Mouse (Mus musculus): ENCODE results near the gene Efl1. TPM values are rescaled to one million over a fixed set of nuclear protein-coding genes. Genes with fewer than 3 reads are reported as not detected.
"Not testable (repeated sequence)": the region's sequence is repeated elsewhere in the genome, so short reads cannot be mapped to it uniquely, and the experiment has no call there.

The Efl1 gene
- polyA plus RNA-seq, 1 experiment from 2014 or later: 21.1 TPM

DNA sequence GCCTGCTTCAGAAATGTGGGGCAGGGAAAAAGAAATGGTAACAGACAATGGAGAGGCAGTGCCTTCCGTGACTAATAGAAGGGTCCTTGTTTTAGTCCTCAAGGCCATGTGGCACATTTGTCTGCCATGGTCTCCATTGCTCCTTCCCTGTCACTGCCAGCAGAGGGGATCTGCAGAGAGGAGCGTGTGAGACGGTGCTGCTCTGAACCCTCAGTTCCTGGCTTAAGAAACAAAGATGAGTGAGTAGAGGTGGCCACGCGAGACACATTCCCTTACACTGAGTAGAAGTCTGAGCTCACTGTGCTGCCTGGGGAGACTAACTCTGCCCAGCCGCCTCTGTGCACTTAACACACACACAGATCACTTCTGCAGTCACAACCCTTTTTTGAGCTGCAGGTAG, 121.8 kb downstream of the Efl1 start:
- Histone ChIP-seq H3K4me3 (ENCODE audit: low read length) (no peak overlapping the region), H3K4me2 (ENCODE audit: low read depth, low read length) (no peak overlapping the region), H3K27ac (ENCODE audit: low read length) (no peak overlapping the region), H3K9me3 (ENCODE audit: control insufficient read depth, low read length) (no peaks in the 10 kb centered on the region; the same call in 1 of the 2 replicates), H3K4me1 (replicated peaks; ENCODE audit: control insufficient read depth, insufficient read depth, low read length) (peaks cover 7% of the 10 kb centered on the region), H3K36me3 (ENCODE audit: control insufficient read depth, insufficient read depth, low read length) (no peaks in the 10 kb centered on the region), H3K9ac (ENCODE audit: low read length) (no peak overlapping the region), H3K27me3 (ENCODE audit: control insufficient read depth, insufficient read depth, low read depth, low read length) (no peaks in the 10 kb centered on the region)
- WGBS: 60% methylated on average over 6 of the region's 6 CpGs
- ATAC-seq (ENCODE audit: low read depth): no peak

DNA sequence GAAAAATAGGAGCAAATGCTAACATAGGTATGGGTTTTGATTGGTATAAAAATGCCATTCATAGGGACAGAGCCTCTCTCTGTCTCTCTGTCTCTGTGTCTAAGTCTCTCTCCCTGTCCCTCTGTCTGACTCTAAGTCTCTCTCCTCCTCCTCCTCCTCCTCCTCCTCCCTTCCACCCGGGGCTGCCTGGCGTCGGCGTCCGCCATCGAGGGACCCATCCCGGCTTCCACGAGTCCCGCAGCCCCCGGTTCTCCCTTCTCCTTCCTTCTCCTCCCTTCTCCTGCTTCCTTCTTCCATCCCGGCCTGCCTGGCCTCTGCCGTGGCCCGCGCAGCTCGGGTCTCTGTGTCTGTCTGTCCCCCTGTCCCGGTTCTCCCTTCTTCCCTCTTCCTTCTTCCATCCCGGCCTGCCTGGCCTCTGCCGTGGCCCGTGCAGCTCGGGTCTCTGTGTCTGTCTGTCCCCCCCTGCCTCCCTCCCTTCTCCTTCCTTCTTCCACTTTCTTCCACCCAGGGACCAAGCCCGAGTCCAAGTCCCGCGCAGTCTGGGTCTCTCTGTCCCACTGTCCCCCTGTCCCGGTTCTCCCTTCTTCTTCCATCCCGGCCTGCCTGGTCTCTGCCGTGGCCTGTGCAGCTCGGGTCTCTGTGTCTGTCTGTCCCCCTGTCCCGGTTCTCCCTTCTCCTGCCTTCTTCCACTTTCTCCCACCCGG, 122.7 kb downstream of the Efl1 start:
- not testable (repeated sequence) for H3K4me1 ChIP-seq (replicated peaks; ENCODE audit: control insufficient read depth, insufficient read depth, low read length); H3K27me3 ChIP-seq (ENCODE audit: control insufficient read depth, insufficient read depth, low read depth, low read length); H3K36me3 ChIP-seq (ENCODE audit: control insufficient read depth, insufficient read depth, low read length); H3K9ac ChIP-seq (ENCODE audit: low read length); H3K27ac ChIP-seq (ENCODE audit: low read length); H3K4me2 ChIP-seq (ENCODE audit: low read depth, low read length); H3K9me3 ChIP-seq (ENCODE audit: control insufficient read depth, low read length); H3K4me3 ChIP-seq (ENCODE audit: low read length)
- peak; percentile 98 for ATAC-seq (ENCODE audit: low read depth)
- 83% methylated on average over 29 of the region's 29 CpGs for WGBS

DNA sequence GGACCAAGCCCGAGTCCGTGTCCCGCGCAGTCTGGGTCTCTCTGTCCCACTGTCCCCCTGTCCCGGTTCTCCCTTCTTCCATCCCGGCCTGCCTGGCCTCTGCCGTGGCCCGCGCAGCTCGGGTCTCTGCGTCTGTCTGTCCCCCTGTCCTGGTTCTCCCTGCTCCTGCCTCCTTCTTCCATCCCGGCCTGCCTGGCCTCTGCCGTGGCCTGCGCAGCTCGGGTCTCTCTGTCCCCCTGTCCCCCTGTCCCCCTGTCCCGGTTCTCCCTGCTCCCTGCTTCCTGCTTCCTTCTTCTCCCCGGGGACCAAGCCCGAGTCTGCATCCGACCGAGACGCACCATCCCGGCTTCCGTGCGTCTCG, 123.2 kb downstream of the Efl1 start:
- WGBS: 87% methylated on average over 25 of the region's 25 CpGs
- H3K27me3 ChIP-seq (ENCODE audit: control insufficient read depth, insufficient read depth, low read depth, low read length); H3K36me3 ChIP-seq (ENCODE audit: control insufficient read depth, insufficient read depth, low read length); H3K4me3 ChIP-seq (ENCODE audit: low read length); H3K9me3 ChIP-seq (ENCODE audit: control insufficient read depth, low read length); H3K4me1 ChIP-seq (replicated peaks; ENCODE audit: control insufficient read depth, insufficient read depth, low read length); H3K4me2 ChIP-seq (ENCODE audit: low read depth, low read length); H3K27ac ChIP-seq (ENCODE audit: low read length); H3K9ac ChIP-seq (ENCODE audit: low read length): not testable (repeated sequence)
- peak; percentile 39; the same call in 1 of the 2 replicates for ATAC-seq (ENCODE audit: low read depth)

DNA sequence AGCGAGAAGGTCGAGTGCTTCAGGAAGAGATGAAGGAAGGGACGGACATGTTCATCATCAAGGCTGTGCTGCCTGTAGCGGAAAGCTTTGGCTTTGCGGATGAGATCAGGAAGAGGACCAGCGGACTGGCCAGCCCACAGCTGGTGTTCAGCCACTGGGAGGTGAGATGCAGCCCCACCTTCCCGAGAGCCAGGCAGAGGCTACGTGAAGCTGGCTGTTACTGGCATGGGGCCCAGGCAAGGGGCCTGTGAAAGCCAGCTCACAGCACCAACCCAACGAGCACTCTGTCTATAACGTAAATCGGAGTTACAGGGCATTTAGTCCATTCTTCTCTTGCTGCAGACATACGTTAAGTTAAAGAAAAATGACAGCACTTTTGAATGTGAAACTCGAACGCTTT, 124.1 kb downstream of the Efl1 start:
- Histone ChIP-seq H3K27ac (ENCODE audit: low read length) (no peak overlapping the region), H3K27me3 (ENCODE audit: control insufficient read depth, insufficient read depth, low read depth, low read length) (no peaks in the 10 kb centered on the region), H3K9me3 (ENCODE audit: control insufficient read depth, low read length) (no peaks in the 10 kb centered on the region; the same call in 1 of the 2 replicates), H3K9ac (ENCODE audit: low read length) (no peak overlapping the region), H3K4me1 (replicated peaks; ENCODE audit: control insufficient read depth, insufficient read depth, low read length) (peaks cover 7% of the 10 kb centered on the region), H3K36me3 (ENCODE audit: control insufficient read depth, insufficient read depth, low read length) (no peaks in the 10 kb centered on the region), H3K4me3 (ENCODE audit: low read length) (no peak overlapping the region), H3K4me2 (ENCODE audit: low read depth, low read length) (no peak overlapping the region)
- 56% methylated on average over 14 of the region's 14 CpGs for WGBS
- ATAC-seq (ENCODE audit: low read depth): peak; percentile 16; the same call in 1 of the 2 replicates

DNA sequence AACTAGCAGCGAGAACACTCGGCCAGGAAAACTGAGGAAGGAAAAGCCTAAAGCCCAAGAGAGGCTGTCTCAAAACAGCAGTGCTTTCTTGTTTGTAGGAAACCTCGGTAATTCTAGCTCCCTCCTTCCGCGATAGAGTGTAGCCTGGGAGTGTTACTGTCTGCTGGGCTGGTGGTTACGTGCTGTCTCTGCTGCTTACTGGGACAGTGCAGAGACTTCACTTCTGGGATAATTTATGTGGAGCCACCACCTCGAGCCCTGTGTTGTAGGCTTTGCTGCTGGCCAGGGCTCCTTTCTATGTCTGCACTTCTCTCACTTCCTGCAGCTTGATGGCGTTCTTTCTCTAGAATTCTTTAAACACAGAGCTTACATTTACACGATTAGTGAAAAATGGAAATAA, 124.7 kb downstream of the Efl1 start:
- 48% methylated on average over 9 of the region's 9 CpGs for WGBS
- no peaks in the 10 kb centered on the region for H3K27me3 ChIP-seq (ENCODE audit: control insufficient read depth, insufficient read depth, low read depth, low read length)
- no peak overlapping the region for H3K9ac ChIP-seq (ENCODE audit: low read length)
- H3K9me3 ChIP-seq (ENCODE audit: control insufficient read depth, low read length): no peaks in the 10 kb centered on the region; the same call in 1 of the 2 replicates
- H3K4me3 ChIP-seq (ENCODE audit: low read length): no peak overlapping the region
- 0 out of 2 replicates have a peak, but pooled peaks cover 4% of the 10 kb centered on the region for H3K36me3 ChIP-seq (ENCODE audit: control insufficient read depth, insufficient read depth, low read length)
- no peak overlapping the region for H3K4me2 ChIP-seq (ENCODE audit: low read depth, low read length)
- peaks cover 7% of the 10 kb centered on the region for H3K4me1 ChIP-seq (replicated peaks; ENCODE audit: control insufficient read depth, insufficient read depth, low read length)
- no peak overlapping the region for H3K27ac ChIP-seq (ENCODE audit: low read length)
- ATAC-seq (ENCODE audit: low read depth): no peak

DNA sequence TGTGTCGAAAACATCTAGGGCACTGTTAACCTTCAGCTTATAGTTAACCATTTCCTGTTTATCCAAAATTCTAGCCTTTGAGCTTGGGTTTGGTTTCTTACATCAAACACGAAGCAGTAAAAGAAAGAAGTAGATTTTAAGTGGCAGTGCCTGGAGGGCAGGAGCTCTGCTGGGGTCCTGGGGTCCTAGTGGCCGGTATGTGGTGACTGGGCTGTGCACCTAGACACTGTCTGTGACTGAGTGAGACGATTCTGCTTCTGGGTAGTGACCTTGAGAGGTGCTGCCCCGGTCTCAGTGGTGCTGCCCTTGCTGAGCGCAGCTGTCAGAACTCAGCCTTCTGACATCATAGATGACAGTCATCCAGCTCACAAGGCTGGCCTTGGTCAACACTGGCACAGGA, 125.5 kb downstream of the Efl1 start:
- Histone ChIP-seq H3K4me2 (ENCODE audit: low read depth, low read length) (no peak overlapping the region), H3K27me3 (ENCODE audit: control insufficient read depth, insufficient read depth, low read depth, low read length) (no peaks in the 10 kb centered on the region), H3K9ac (ENCODE audit: low read length) (no peak overlapping the region), H3K36me3 (ENCODE audit: control insufficient read depth, insufficient read depth, low read length) (0 out of 2 replicates have a peak, but pooled peaks cover 4% of the 10 kb centered on the region), H3K9me3 (ENCODE audit: control insufficient read depth, low read length) (no peaks in the 10 kb centered on the region; the same call in 1 of the 2 replicates), H3K4me1 (replicated peaks; ENCODE audit: control insufficient read depth, insufficient read depth, low read length) (peaks cover 7% of the 10 kb centered on the region), H3K4me3 (ENCODE audit: low read length) (no peak overlapping the region), H3K27ac (ENCODE audit: low read length) (no peak overlapping the region)
- 65% methylated on average over 6 of the region's 6 CpGs for WGBS
- no peak for ATAC-seq (ENCODE audit: low read depth)

DNA sequence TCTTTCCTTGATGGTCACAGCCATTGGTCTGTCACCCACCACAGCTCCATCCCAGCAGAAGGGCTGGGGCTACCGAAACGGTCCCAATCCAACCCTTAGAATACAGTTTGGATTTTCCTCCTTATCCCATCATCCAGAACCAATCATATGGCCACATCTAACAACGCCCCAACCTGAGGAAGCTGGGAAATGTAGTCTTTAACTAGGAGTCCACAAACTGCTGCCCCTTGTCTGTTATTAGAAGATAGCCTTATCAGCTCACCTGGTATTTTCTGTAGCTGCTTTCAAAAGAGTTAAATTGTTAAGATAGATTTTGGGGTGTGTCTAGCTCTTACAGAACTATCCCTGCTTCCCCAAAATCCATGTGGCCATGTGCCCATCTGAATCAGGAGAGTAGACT, 126.7 kb downstream of the Efl1 start:
- 0 out of 2 replicates have a peak, but pooled peaks cover 4% of the 10 kb centered on the region for H3K36me3 ChIP-seq (ENCODE audit: control insufficient read depth, insufficient read depth, low read length)
- no peak overlapping the region for H3K27ac ChIP-seq (ENCODE audit: low read length)
- no peaks in the 10 kb centered on the region for H3K27me3 ChIP-seq (ENCODE audit: control insufficient read depth, insufficient read depth, low read depth, low read length)
- no peak overlapping the region for H3K9ac ChIP-seq (ENCODE audit: low read length)
- H3K9me3 ChIP-seq (ENCODE audit: control insufficient read depth, low read length): no peaks in the 10 kb centered on the region; the same call in 1 of the 2 replicates
- ATAC-seq (ENCODE audit: low read depth): no peak
- H3K4me1 ChIP-seq (replicated peaks; ENCODE audit: control insufficient read depth, insufficient read depth, low read length): peaks cover 7% of the 10 kb centered on the region
- no peak overlapping the region for H3K4me2 ChIP-seq (ENCODE audit: low read depth, low read length)
- no peak overlapping the region for H3K4me3 ChIP-seq (ENCODE audit: low read length)
- 87% methylated on average over 3 of the region's 3 CpGs for WGBS

DNA sequence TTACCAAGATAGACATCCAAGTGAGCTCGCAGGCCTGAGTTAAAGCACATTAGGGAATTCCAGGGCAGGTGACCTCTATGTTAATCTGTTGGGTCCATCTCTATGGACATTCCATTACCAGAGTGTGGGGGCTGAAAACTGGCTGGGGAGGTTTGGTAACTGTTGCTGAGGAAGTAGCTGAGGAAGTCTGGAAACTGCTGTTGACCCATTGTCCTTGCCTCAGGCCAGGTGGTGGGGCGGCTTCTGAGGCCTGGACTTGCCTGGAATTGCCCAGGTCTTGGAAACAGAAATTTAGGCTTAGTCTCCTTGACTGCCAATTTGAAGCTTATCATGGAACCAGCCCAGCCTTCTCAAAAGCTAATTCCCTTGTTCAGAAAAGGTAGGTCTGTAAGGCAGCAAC, 134.7 kb downstream of the Efl1 start:
- Histone ChIP-seq H3K4me3 (ENCODE audit: low read length) (no peak overlapping the region), H3K27me3 (ENCODE audit: control insufficient read depth, insufficient read depth, low read depth, low read length) (no peaks in the 10 kb centered on the region), H3K27ac (ENCODE audit: low read length) (no peak overlapping the region), H3K9me3 (ENCODE audit: control insufficient read depth, low read length) (no peaks in the 10 kb centered on the region), H3K36me3 (ENCODE audit: control insufficient read depth, insufficient read depth, low read length) (0 out of 2 replicates have a peak, but pooled peaks cover under 1% of the 10 kb centered on the region), H3K9ac (ENCODE audit: low read length) (no peak overlapping the region), H3K4me1 (replicated peaks; ENCODE audit: control insufficient read depth, insufficient read depth, low read length) (peaks cover 3% of the 10 kb centered on the region; the same call in 1 of the 2 replicates), H3K4me2 (ENCODE audit: low read depth, low read length) (no peak overlapping the region)
- whole genome bisulfite sequencing: 71% methylated on average over 2 of the region's 2 CpGs
- no peak for ATAC-seq (ENCODE audit: low read depth)

DNA sequence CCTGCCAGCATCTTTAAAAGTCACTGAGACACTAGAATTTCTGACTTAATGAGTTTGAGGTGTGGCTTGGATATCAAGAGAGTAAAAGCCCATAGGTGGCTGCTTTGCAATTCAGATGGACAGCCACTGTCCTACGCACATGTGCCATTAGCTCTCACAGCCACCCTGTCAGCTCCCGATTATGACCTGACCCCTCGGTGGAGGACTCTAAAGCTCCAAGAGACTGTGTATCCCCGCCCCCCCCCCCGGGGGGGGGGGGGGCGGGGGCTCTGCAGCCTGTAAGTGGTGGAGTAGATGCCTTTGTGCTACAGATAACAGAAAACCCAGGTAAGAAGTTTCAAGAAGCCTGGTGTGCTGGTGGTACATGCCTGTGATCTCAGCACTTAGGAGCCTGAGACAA, 135.3 kb downstream of the Efl1 start:
- no peak overlapping the region for H3K4me3 ChIP-seq (ENCODE audit: low read length)
- 50% methylated on average over 3 of the region's 6 CpGs for WGBS

More for the DNA sequence above, 135.3 kb downstream of the Efl1 start:
- no peaks in the 10 kb centered on the region for H3K27me3 ChIP-seq (ENCODE audit: control insufficient read depth, insufficient read depth, low read depth, low read length)
- H3K27ac ChIP-seq (ENCODE audit: low read length): no peak overlapping the region
- H3K4me1 ChIP-seq (replicated peaks; ENCODE audit: control insufficient read depth, insufficient read depth, low read length): peaks cover 3% of the 10 kb centered on the region
- no peaks in the 10 kb centered on the region for H3K36me3 ChIP-seq (ENCODE audit: control insufficient read depth, insufficient read depth, low read length)
- no peaks in the 10 kb centered on the region for H3K9me3 ChIP-seq (ENCODE audit: control insufficient read depth, low read length)
- ATAC-seq (ENCODE audit: low read depth): no peak
- no peak overlapping the region for H3K9ac ChIP-seq (ENCODE audit: low read length)
- H3K4me2 ChIP-seq (ENCODE audit: low read depth, low read length): no peak overlapping the region

All from lung, embryonic 16.5 days (tissue).